Mouse (Mus musculus): Measurements from ENCODE around the gene Hhipl1. TPM values are rescaled to one million over a fixed set of nuclear protein-coding genes. Genes with fewer than 3 reads are reported as not detected.

Gene Hhipl1
- polyA plus RNA-seq, 1 experiment from 2014 or later, result 1.1 TPM

GRCm38 (mm10) chr12:108271351-108272142 lies 34.5 kb upstream of the Hhipl1 start:
- Histone ChIP-seq H3K9me3 (no peaks in the 10 kb centered on the region), H3K27ac (replicated peaks) (no peak overlapping the region), H3K36me3 (no peaks in the 10 kb centered on the region), H3K4me3 (0 out of 2 replicates have a peak overlapping the region, but pooled peaks have one; percentile 13), H3K4me1 (peaks cover 83% of the 10 kb centered on the region), H3K9ac (peak overlapping the region; percentile 88; the same call in 1 of the 2 replicates), H3K4me2 (peak overlapping the region; percentile 96), H3K27me3 (replicated peaks) (peaks cover 3% of the 10 kb centered on the region)
- WGBS, result 59% methylated on average over 16 of the region's 16 CpGs
- ATAC-seq (ENCODE audit: extremely low read depth, insufficient number of reproducible peaks, low FRiP score, low TSS enrichment), result no peak

- Histone ChIP-seq H3K4me3 (peak overlapping the region; percentile 13; the same call in 1 of the 2 replicates), H3K9me3 (no peaks in the 10 kb centered on the region), H3K4me2 (peak overlapping the region; percentile 96), H3K27me3 (replicated peaks) (peaks cover 8% of the 10 kb centered on the region), H3K9ac (peak overlapping the region; percentile 88), H3K36me3 (no peaks in the 10 kb centered on the region), H3K4me1 (peaks cover 83% of the 10 kb centered on the region), H3K27ac (replicated peaks) (no peak overlapping the region)
- 52% methylated on average over 7 of the region's 7 CpGs for WGBS
- ATAC-seq (ENCODE audit: extremely low read depth, insufficient number of reproducible peaks, low FRiP score, low TSS enrichment), result no peak
Observed at GRCm38 (mm10) chr12:108272143-108272635, 33.9 kb upstream of the Hhipl1 start.

DNA sequence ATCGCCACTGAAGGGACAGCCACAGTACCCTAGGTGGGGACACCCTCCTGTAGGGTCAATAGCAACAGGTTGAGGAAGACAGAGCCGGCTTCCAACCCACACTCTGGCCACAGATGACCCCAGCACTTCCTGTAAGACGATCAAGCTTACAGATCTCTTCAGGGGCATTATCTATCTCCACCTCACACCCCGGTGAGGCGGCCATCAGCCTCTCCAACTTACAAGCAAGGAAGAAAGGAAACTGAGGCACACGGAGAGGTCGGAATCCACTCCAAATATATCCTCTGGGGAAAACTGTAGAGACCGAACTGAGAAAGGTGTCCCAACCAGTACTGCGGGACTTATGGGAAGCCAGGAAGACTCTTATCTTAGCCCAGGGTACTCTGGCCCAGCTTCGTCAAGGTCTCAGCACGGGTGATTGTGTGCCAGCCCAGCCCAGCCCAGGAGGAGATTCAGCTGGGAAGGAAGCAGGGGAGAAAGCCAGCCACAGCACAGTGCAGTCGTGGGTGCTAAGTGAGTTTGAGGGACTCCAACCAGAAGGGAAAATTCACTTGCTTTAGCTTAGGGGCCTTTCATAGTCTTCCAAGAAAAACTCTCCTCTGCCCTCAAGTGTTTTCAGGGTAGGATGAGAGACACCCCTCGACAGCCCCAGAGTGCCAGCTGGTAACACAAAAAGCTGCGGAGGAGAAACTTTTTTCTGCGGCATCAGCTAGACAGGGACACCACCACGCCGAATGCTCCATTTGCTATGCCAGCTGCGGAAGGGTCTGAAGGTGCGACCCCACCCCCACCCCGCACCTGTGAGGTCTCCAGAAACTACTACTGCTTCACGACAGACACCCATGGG lies 32.4 kb upstream of the Hhipl1 start:
- Histone ChIP-seq H3K27ac (replicated peaks) (no peak overlapping the region), H3K9me3 (no peaks in the 10 kb centered on the region), H3K4me1 (peaks cover 84% of the 10 kb centered on the region), H3K4me3 (peak overlapping the region; percentile 81), H3K9ac (peak overlapping the region; percentile 88), H3K27me3 (replicated peaks) (peaks cover 23% of the 10 kb centered on the region), H3K36me3 (no peaks in the 10 kb centered on the region), H3K4me2 (peak overlapping the region; percentile 96)
- WGBS, result 5% methylated on average over 21 of the region's 21 CpGs
- ATAC-seq (ENCODE audit: extremely low read depth, insufficient number of reproducible peaks, low FRiP score, low TSS enrichment), result no peak

DNA sequence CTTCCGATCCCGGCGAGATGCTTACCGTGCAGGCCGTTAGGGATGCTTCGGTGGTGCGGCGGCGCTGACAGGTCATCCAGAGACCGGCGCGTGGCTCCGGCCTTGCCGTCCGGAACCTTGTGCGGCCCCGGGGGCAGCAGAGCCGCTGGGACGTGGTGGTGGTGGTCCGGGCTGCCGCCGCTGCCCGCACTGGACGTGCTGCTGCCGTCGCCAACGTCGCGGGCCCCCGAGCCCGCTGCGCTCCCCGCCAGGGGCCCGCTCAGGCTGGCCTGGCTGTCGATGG lies 31.8 kb upstream of the Hhipl1 start:
- 0% methylated on average over 33 of the region's 35 CpGs for WGBS
- H3K9me3 ChIP-seq, result no peaks in the 10 kb centered on the region
- H3K27ac ChIP-seq (replicated peaks), result no peak overlapping the region
- H3K36me3 ChIP-seq, result no peaks in the 10 kb centered on the region
- peaks cover 26% of the 10 kb centered on the region for H3K27me3 ChIP-seq (replicated peaks)
- peak overlapping the region; percentile 81 for H3K4me3 ChIP-seq
- H3K4me2 ChIP-seq, result peak overlapping the region; percentile 96
- no peak for ATAC-seq (ENCODE audit: extremely low read depth, insufficient number of reproducible peaks, low FRiP score, low TSS enrichment)
- H3K9ac ChIP-seq, result peak overlapping the region; percentile 88
- H3K4me1 ChIP-seq, result peaks cover 79% of the 10 kb centered on the region

- WGBS, result under 1% methylated on average over 104 of the region's 120 CpGs
- ATAC-seq (ENCODE audit: extremely low read depth, insufficient number of reproducible peaks, low FRiP score, low TSS enrichment), result peak; percentile 4
- peak within 1 kb of the TSS; percentile 80 for H3K27ac ChIP-seq (replicated peaks)
- no peaks in the 10 kb centered on the region for H3K36me3 ChIP-seq
- peak within 1 kb of the TSS; percentile 96 for H3K4me2 ChIP-seq
- peak within 1 kb of the TSS; percentile 88 for H3K9ac ChIP-seq
- peaks cover 73% of the 10 kb centered on the region for H3K4me1 ChIP-seq
- peaks cover 30% of the 10 kb centered on the region for H3K27me3 ChIP-seq (replicated peaks)
- H3K9me3 ChIP-seq, result no peaks in the 10 kb centered on the region
- peak within 1 kb of the TSS; percentile 81 for H3K4me3 ChIP-seq
Observed at GRCm38 (mm10) chr12:108274661-108275507, 31.2 kb upstream of the Hhipl1 start, which contains the start of gene Ccdc85c. Gene Ccdc85c (minus strand): TSS chr12:108275425.

GRCm38 (mm10) chr12:108275508-108275890 lies 30.6 kb upstream of the Hhipl1 start:
- Histone ChIP-seq H3K27me3 (replicated peaks) (peaks cover 30% of the 10 kb centered on the region), H3K4me3 (peak overlapping the region; percentile 81), H3K36me3 (no peaks in the 10 kb centered on the region), H3K4me1 (peaks cover 67% of the 10 kb centered on the region), H3K27ac (replicated peaks) (peak overlapping the region; percentile 80), H3K9me3 (no peaks in the 10 kb centered on the region), H3K9ac (peak overlapping the region; percentile 88), H3K4me2 (peak overlapping the region; percentile 96)
- WGBS, result under 1% methylated on average over 35 of the region's 37 CpGs
- peak; percentile 95 for ATAC-seq (ENCODE audit: extremely low read depth, insufficient number of reproducible peaks, low FRiP score, low TSS enrichment)

GRCm38 (mm10) chr12:108275920-108276822 lies 29.9 kb upstream of the Hhipl1 start:
- peak overlapping the region; percentile 96 for H3K4me2 ChIP-seq
- 0 out of 2 replicates have a peak, but pooled peaks have one; percentile 4 for ATAC-seq (ENCODE audit: extremely low read depth, insufficient number of reproducible peaks, low FRiP score, low TSS enrichment)
- peaks cover 60% of the 10 kb centered on the region for H3K4me1 ChIP-seq
- peak overlapping the region; percentile 81 for H3K4me3 ChIP-seq
- peak overlapping the region; percentile 80 for H3K27ac ChIP-seq (replicated peaks)
- peak overlapping the region; percentile 88 for H3K9ac ChIP-seq
- H3K36me3 ChIP-seq, result no peaks in the 10 kb centered on the region
- WGBS, result 1% methylated on average over 46 of the region's 47 CpGs
- no peaks in the 10 kb centered on the region for H3K9me3 ChIP-seq
- H3K27me3 ChIP-seq (replicated peaks), result peaks cover 30% of the 10 kb centered on the region

- Histone ChIP-seq H3K4me3 (peak overlapping the region; percentile 81), H3K27me3 (replicated peaks) (peaks cover 30% of the 10 kb centered on the region), H3K4me2 (peak overlapping the region; percentile 96), H3K9ac (peak overlapping the region; percentile 47; the same call in 1 of the 2 replicates), H3K9me3 (no peaks in the 10 kb centered on the region), H3K27ac (replicated peaks) (no peak overlapping the region), H3K36me3 (no peaks in the 10 kb centered on the region), H3K4me1 (peaks cover 48% of the 10 kb centered on the region)
- 4% methylated on average over 12 of the region's 12 CpGs for WGBS
- ATAC-seq (ENCODE audit: extremely low read depth, insufficient number of reproducible peaks, low FRiP score, low TSS enrichment), result no peak
Observed at GRCm38 (mm10) chr12:108277341-108277841, 28.7 kb upstream of the Hhipl1 start.

- H3K4me3 ChIP-seq, result no peak overlapping the region
- peaks cover 38% of the 10 kb centered on the region for H3K4me1 ChIP-seq
- 50% methylated on average over 15 of the region's 15 CpGs for WGBS
- no peak overlapping the region for H3K4me2 ChIP-seq
- no peaks in the 10 kb centered on the region for H3K36me3 ChIP-seq
- H3K27me3 ChIP-seq (replicated peaks), result peaks cover 37% of the 10 kb centered on the region
- H3K27ac ChIP-seq (replicated peaks), result no peak overlapping the region
- H3K9me3 ChIP-seq, result no peaks in the 10 kb centered on the region
- no peak for ATAC-seq (ENCODE audit: extremely low read depth, insufficient number of reproducible peaks, low FRiP score, low TSS enrichment)
- no peak overlapping the region for H3K9ac ChIP-seq
Observed at GRCm38 (mm10) chr12:108278221-108278918, 27.7 kb upstream of the Hhipl1 start.
